Mouse (Mus musculus) bone marrow, adult 2 months (tissue): ENCODE measurements around the gene Ptpra. TPM values are rescaled to one million over a fixed set of nuclear protein-coding genes. Genes with fewer than 3 reads are reported as not detected.
"Not testable (repeated sequence)": the region's sequence is repeated elsewhere in the genome, so short reads cannot be mapped to it uniquely, and the experiment has no call there.

Experiments
- H3K27ac ChIP-seq: fragments of 200-500 bp; 2 replicates; pipeline ENCODE4 v1.5.1; 2012; ENCODE audit warnings: low read depth, mild to moderate bottlenecking, control low read depth, inconsistent platforms, low read length; ENCODE audit not compliant: control insufficient read depth, poor library complexity, insufficient read depth
- H3K4me1 ChIP-seq: fragments of 200-500 bp; 2 replicates; pipeline ENCODE4 v1.6.1; 2011; ENCODE audit warnings: low read length; ENCODE audit not compliant: control insufficient read depth, insufficient read depth
- H3K4me3 ChIP-seq: fragments of 200-500 bp; replicated peaks from 2 replicates; pipeline ENCODE3; 2011; ENCODE audit warnings: mild to moderate bottlenecking, low read depth, low read length, control low read depth; ENCODE audit not compliant: control insufficient read depth
- CTCF ChIP-seq: fragments of 200-500 bp; IDR thresholded peaks from 2 replicates; pipeline ENCODE4 v1.5.1; 2011; ENCODE audit warnings: low read length, control low read depth; ENCODE audit not compliant: control insufficient read depth, insufficient read depth
- POLR2A ChIP-seq: fragments of 200-500 bp; IDR thresholded peaks from 2 replicates; pipeline ENCODE4 v1.6.1; 2011; ENCODE audit warnings: low read depth, mild to moderate bottlenecking, control low read depth, low read length, borderline replicate concordance; ENCODE audit not compliant: control insufficient read depth
- WGBS: fragments of 180-500 bp; shearing (Covaris S2); methylation state at CpG from one replicate; pipeline ENCODE4 v1.1.7; 2018; 5-methylcytosine and 5-hydroxymethylcytosine counted together
- polyA plus RNA-seq: library from polyadenylated mRNA; stranded (reverse); fragments of >200 nt; gene quantifications from 2 replicates; pipeline ENCODE4 v1.2.4, GENCODE M21; 2011; ENCODE audit warnings: low replicate concordance; ENCODE audit not compliant: missing spikeins, insufficient read depth, insufficient read length

Ptpra gene
- polyA plus RNA-seq, 1 experiment: 33.1 TPM

GRCm38 (mm10) chr2:130515791-130516190, 65.7 kb downstream of the Ptpra start:
- no peaks in the 10 kb centered on the region for H3K4me1 ChIP-seq
- no peak for TF ChIP-seq CTCF
- TF ChIP-seq POLR2A: no peak
- WGBS: 88% methylated on average over 5 of the region's 5 CpGs
- no peak overlapping the region for H3K4me3 ChIP-seq
- H3K27ac ChIP-seq: no peak overlapping the region

- no peaks in the 10 kb centered on the region for H3K4me1 ChIP-seq
- H3K27ac ChIP-seq: no peak overlapping the region
- H3K4me3 ChIP-seq: no peak overlapping the region
- WGBS: 92% methylated on average over 2 of the region's 2 CpGs
- TF ChIP-seq POLR2A (no peak), CTCF (no peak)
These were observed 71.8 kb downstream of the Ptpra start for GRCm38 (mm10) chr2:130521927-130522326.

- WGBS: 86% methylated on average over 4 of the region's 4 CpGs
- H3K4me1 ChIP-seq, H3K4me3 ChIP-seq, H3K27ac ChIP-seq: not testable (repeated sequence)
These were observed 75.4 kb downstream of the Ptpra start for GRCm38 (mm10) chr2:130525480-130525879.

GRCm38 (mm10) chr2:130528457-130528856, 78.4 kb downstream of the Ptpra start:
- WGBS: 89% methylated on average over 6 of the region's 6 CpGs
- H3K4me3 ChIP-seq: no peak overlapping the region
- no peak overlapping the region for H3K27ac ChIP-seq
- H3K4me1 ChIP-seq: no peaks in the 10 kb centered on the region
- no peak for TF ChIP-seq CTCF
- TF ChIP-seq POLR2A: no peak

- WGBS: 72% methylated on average over 2 of the region's 2 CpGs
- H3K4me1 ChIP-seq: no peaks in the 10 kb centered on the region
- no peak overlapping the region for H3K27ac ChIP-seq
- TF ChIP-seq POLR2A (no peak), CTCF (no peak)
- no peak overlapping the region for H3K4me3 ChIP-seq
These were observed 79.2 kb downstream of the Ptpra start for GRCm38 (mm10) chr2:130529290-130529689.

GRCm38 (mm10) chr2:130529925-130530324, 79.8 kb downstream of the Ptpra start:
- no peak for TF ChIP-seq POLR2A
- no peak for TF ChIP-seq CTCF
- WGBS: 89% methylated on average over 7 of the region's 7 CpGs
- no peak overlapping the region for H3K27ac ChIP-seq

GRCm38 (mm10) chr2:130532201-130532600, 82.1 kb downstream of the Ptpra start:
- Histone ChIP-seq H3K27ac (no peak overlapping the region), H3K4me3 (no peak overlapping the region), H3K4me1 (no peaks in the 10 kb centered on the region)
- TF ChIP-seq CTCF: no peak
- no peak for TF ChIP-seq POLR2A
- 54% methylated on average over 2 of the region's 2 CpGs for WGBS

More at GRCm38 (mm10) chr2:130529925-130530324, 79.8 kb downstream of the Ptpra start:
- Histone ChIP-seq H3K4me3 (no peak overlapping the region), H3K4me1 (no peaks in the 10 kb centered on the region)

- H3K4me1 ChIP-seq: peaks cover 5% of the 10 kb centered on the region
- 56% methylated on average over 6 of the region's 6 CpGs for WGBS
- no peak overlapping the region for H3K27ac ChIP-seq
- TF ChIP-seq POLR2A (no peak), CTCF (no peak)
- no peak overlapping the region for H3K4me3 ChIP-seq
These were observed 84.9 kb downstream of the Ptpra start for GRCm38 (mm10) chr2:130535017-130535416.

- peaks cover 10% of the 10 kb centered on the region for H3K4me1 ChIP-seq
- 90% methylated on average over 3 of the region's 3 CpGs for WGBS
- TF ChIP-seq CTCF (no peak), POLR2A (no peak)
- H3K4me3 ChIP-seq: no peak overlapping the region
- H3K27ac ChIP-seq: no peak overlapping the region
These were observed 86.8 kb downstream of the Ptpra start for GRCm38 (mm10) chr2:130536890-130537289.
